Mouse (Mus musculus) CD8-positive naive resting alpha-beta T cell, adult 2 months (primary cell): Measurements from ENCODE around the gene Lsamp.
"Not testable (repeated sequence)": the region's sequence is repeated elsewhere in the genome, so short reads cannot be mapped to it uniquely, and the experiment has no call there.

Experiments
- DNase-seq, 2 experiments: peaks; one replicate each; pipeline ENCODE4 v3.0.0; 2022; ENCODE audit warnings: low read depth in 2 of 2, low spot score in 2 of 2

Lsamp gene

DNA sequence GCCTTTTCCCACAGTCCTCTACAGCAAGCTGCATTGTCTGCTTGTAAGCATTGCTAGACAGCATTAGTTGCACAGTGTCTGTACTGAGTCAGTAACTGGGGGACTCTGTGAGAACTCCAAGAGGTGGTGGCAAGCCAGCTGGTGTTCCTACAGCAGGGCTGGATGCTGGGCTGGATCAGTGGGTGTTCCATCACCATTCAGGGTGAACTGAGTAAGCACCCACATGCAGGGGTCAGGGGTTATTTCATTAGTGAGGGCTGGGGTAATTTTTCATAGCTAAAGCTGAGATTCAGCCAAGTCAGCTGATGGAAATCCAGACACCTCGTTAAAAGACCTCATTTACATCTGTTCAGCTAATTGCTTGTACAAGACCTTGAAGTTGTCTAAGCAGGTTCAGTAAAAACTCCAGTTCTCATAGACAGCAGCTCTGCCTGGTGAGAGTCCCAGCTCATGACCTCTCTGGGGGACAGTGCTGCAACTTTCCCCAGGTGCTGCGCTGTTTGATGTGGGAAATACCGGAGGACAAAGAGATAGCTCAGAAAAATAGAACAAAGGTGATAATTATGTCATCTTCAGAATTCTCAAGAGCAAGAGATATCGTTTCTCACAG lies 1928.5 kb downstream of the Lsamp start:
- DNase-seq: no peak

DNA sequence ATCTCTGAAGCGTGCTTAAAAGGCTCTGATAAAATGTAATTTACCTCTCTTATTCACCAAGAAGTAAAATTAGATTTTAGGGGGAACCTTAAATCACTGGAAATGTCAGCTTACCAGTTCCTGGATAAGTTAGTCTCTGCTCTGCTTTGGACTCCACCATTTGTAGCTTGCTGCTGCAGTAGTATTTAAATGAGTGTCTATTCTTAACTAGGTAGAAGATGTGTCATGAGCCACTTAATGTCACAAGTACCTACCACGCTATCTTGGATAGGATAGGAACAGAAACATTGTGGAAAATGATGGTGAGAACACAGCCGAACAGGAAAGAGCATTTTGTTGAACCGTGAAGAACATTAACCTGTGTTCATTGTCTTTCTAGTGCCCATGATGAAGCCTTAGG lies 1929.2 kb downstream of the Lsamp start:
- DNase-seq: no peak

DNA sequence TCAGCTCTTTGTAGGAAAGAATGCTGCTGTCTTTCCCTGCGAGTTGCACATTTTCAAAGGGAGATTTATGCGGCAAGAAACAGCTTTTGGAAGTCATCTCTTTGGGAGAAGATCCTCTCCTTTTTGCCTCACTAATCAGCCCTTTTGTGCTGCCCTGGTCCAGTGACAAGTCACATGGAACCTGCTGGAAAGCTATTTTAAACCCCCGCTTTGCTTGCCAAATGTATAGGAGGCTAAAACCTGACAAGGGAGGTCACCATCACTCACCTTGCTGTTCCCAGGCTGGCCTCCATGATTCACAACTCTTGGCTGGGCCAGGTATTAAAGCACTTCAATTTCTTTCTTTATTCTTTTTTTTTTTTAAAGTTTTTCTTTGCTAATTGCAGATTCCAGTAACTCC lies 1932.2 kb downstream of the Lsamp start:
- no peak for DNase-seq

DNA sequence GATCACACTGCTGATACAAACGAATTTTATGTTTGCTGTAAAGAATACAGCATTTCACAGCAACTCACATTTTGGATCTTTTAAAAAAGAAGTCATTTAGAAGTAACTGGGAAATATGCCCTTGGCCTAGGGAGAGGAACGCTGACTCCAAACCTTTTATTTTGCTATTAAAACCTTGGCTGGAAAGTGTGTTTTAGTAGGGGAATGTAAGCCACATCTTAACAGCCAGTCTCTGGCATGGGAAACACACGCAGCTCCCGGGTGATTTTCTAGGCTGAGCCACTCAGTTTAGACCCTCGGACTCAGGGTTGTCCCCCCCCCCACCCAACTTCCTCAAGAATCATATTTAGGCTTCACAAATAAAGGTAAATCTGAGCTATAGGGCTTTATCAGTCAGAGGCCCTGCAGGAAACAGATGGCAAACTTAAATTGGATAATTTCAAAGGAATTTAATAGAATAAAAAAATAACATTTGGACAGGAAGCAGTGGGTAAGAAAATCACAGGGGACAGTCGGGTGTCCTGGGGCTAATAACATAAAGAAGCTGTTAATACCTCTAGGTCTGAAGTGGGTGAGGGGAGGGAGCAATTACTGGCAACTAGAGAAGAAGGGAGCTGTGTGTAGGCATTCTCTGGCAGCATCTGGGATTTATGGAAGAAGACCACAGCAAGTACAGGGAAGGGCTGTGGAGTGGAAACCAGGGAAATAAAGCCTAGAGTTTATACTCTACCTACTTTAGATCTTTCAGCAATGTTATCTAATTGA lies 1933.1 kb downstream of the Lsamp start:
- no peak for DNase-seq

DNA sequence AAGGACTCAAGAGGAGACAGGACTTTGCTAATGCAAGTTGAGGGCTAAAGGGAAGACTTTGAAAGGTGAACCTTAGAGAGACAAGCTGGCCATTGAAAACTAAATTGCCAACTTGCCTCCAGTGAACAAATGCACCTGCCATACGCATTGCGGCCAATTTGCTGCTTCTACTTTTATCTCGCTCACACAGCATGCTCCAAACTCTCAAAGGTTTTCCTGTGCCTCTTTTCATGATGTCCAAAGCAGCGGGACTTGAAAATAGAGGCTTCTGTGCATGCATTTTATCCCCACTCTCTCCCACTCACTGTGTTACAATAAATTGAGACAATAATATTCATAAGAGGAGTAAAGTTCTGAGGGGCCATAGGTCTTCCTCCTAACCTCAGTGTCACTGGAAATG lies 1945.4 kb downstream of the Lsamp start:
- no peak for DNase-seq

DNA sequence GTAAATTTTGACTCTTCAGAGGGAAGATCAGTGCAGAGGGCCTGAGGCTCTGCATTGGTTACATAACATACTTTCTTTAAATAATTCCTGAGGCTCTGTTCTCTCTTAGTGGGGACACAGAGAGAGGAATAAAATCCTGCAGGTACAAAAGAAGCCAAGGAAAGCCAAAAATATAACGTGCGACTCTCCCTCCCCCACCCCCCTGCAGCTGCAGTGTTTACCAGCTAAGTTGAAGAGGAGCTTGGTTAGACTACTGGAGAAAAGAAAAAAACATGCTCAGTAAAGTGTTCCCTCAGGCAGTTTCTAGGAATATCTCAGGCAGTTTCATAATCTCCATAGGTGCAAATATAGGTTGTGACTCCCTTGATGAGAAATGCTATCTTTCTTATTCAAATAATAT lies 1951.5 kb downstream of the Lsamp start:
- no peak for DNase-seq

DNA sequence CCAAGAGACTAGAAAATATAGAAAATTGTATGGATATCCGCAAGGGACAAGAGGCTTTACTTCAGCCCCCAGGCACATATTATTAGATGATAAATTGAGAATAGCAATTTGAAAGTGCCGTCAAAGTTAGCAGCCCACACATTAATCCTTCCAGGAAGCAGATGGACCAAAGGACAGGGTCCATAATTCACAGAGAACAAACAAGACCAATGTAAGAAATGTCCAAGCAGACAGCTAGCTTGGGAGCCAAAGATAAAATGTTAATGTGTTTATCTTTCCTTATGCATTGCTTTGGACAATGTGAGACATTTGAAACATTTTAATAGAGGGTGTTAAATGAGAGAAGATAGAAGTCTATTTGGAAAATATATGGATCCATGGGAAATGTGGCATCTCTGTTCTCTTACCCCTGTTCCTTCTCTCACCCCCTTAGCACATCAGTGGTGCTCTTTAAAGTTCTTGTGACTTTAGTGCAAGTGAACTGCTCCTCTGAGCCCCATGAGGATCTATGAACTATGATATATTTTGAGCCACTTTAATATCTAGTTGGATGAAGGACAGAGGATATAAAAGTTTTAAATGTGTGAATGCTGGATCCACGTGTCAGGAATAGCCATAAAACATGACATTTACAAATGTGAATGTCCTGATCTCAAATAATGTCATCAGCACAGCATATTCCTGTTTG lies 1952.9 kb downstream of the Lsamp start:
- DNase-seq: no peak

DNA sequence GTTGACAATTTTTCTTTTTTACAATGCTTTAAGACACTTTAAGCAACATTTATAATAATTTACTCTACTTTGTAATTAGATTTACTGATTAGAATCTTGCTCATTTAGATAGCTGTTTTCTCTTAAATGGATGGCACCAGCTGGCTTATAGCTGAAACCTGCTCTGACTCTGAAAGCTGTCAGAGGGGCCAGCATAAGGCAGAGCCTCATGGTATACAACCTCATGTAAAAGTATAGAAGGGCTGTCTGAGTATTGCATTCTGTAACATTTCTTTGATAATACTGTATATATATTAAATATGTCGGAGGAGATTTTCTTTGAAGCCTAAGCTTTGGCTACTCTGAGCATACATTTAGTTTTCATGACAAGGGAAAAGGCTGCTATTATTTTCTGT lies 1953.4 kb downstream of the Lsamp start:
- no peak for DNase-seq

DNA sequence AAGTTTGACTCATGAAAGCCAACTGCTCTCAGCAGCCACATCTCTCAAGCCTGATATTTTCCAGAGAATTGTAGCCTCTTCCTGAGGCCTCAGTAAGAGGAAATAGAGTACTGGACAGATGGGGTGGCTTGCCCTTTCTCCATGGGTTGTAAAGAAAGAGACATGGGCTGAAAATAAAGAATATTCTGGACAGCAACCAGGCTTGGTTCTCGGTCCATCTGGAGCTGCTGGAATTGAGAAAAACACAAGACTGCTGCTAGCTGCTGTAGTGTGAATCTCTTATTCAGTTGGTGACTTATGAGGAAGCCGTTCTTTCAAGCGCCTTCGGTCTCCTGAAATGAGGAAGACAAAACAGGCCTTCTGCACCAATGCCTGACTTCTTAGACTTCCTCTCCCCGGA lies 1954.1 kb downstream of the Lsamp start:
- DNase-seq: no peak

DNA sequence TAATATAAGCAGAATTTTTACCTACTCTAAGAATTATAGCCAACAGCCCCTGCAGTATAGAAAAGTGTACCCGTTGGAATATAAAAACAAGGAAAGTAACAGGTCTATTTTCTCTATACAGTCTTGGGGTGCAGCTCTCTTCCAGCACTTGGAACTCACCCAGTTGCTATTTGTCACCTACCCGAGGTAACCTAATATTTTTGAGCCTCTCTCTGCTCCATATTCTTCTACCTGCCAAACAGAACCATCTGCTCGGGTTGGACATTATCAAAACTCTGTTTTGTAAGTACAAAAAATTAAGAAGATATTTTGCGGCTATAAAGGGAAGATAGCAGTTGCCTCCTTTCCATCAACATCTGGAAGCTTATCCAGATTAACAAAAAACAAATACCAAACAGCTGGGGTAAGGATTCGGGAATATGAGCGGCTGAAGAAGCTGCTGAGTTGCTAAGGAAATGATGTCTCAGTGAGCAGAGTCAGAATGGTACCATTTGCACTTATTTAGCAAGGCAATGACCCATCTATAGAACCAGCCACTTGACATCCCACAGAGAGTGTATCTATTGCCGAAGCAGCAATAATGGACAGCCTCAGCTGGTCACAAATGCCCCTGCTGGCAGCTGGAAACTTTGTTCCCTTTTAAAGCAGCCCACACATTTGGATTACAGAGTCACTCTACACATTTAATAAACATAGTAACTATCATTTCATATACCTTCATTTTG lies 1957.6 kb downstream of the Lsamp start:
- DNase-seq: no peak

DNA sequence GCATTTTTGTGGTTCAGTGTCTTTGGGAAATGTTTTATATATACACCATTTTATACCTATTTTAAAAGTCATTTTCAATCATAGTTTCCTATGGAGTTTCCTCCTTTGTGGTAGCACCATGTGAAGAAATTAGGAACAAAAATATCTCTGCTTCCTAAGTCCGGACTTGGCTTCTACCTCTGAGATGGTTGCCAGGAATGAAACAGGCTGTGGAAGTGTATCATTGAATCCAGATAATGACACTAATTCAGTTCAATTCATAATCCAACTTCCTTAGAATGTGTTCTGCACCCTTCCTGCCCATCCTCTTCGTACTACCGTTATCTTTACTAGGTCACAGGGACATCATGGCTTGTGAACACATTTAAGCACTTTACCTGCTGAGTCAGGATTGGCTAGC lies 1973.7 kb downstream of the Lsamp start:
- DNase-seq: no peak

DNA sequence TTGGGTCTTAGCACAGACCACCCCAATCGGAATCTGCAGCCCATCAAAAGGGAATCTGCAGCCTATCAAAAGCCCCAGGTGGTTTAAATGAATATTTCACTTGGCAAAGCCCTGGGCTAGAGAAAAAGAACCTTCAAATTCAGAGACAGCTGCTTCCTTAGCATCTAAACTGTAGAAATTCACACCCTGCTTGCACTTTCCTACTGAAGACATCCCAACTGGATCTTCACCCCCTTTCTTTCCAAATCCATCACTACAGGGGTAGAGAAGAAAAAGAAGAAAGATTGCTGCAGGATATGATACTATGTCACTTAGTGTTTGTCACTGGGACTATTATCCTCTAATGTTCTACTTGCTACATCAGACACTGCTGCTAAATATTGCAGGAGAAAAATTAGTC lies 1981.5 kb downstream of the Lsamp start:
- DNase-seq: no peak

DNA sequence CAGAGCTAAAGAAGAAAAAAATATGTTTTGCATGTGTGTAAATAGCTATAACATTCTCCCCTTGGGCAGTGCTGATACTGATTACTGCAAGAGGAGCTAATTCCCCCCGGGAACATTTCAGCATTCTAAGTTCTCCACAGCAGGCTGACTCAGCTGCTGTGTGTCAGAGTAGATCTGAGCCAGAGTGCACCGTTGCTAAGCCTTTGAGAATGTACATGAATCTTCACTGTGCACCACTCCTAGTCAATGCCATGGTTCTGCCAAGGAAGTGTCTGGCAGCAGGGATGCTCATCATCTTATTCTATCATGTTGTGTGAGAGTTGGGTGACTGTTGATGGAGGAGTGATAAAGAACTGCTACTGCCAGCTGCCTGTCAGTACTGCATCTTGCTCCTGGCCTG lies 1985.1 kb downstream of the Lsamp start:
- DNase-seq: no peak

DNA sequence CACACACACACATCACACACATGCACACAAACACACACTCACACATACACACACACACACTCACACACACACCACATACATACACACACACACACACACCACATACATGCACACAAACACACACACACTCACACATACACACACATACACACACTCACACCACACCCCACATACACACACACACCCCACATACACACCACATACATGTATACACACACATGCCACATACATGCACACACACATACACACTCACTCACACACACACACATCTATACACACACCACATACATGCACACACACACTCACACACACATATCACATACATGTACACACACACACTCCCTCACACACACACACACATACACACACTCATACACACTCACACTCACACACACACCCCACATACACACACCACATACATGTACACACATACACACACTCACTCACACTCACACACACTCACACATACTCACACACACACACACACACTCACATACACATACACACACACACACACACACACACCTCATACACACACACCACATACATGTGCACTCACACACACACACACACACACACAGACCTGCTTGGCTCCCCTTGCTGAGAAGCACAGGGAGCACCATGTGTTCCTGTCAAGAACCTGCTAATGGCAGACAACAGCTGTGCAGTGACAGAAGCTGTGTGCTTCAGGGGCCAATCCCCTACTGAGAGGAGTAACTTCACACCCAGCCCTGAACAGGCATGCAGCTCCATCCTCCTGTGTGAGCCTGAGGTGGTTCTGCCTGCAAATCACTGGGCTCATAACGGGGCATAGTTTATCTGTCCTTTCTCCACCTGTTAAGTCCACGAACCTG lies 1990.9 kb downstream of the Lsamp start:
- DNase-seq: no peak

DNA sequence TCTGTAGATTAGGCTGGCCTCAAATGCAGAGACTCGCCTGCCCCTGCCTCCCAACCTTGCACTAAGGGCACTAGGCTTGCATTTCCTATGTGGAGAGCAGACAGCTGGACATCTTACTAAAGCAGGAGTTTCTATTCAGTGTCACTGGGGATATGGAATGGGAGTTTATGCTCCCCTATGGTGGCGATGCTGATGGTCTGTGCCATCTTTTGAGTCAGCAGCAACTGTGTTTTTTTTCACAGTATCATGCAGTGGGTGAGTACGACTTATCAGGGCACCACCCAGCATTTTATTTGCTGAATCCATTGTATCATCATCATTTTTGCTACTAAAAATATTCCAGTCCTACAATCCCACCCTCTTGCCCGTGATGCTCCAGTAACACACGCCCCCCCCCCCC lies 1992.7 kb downstream of the Lsamp start:
- DNase-seq: no peak

DNA sequence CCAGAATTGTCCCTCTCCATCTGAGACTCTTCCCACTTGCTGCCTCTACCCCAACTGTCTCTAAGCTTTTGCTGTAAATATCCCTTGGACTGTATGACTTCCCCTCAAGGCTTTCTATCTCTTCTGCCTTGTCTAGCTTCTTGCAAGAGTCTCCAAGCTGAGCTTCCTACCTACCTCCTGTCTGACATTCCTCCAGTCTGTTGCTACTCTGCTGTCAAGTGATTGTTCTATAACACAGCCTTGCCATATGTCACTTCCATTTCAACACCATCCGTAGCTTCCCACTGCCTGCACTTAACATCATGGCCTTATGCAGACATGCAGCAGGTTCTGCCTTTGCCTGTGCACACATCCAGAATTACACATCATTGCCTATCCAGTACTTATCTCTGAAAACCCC lies 2012.8 kb downstream of the Lsamp start:
- DNase-seq: no peak

DNA sequence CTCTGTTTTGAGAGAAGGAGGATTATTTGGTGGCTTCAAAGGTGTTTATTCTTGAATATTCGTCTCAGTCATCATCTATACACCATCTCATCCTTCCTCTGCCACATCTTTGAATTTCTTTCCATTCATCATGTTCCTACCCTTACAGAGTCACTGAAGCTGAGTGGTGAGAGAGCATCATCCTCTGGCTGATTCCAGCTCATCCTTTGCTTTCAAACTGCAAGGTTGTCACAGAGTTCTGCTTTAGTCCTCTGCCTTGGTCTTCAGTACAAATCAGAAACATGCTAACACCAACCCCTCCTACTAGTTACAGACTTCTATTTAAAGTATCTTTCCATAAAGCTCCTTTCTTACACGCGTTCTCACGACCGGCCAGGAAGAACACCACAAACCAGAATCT lies 2018.8 kb downstream of the Lsamp start:
- no peak for DNase-seq

DNA sequence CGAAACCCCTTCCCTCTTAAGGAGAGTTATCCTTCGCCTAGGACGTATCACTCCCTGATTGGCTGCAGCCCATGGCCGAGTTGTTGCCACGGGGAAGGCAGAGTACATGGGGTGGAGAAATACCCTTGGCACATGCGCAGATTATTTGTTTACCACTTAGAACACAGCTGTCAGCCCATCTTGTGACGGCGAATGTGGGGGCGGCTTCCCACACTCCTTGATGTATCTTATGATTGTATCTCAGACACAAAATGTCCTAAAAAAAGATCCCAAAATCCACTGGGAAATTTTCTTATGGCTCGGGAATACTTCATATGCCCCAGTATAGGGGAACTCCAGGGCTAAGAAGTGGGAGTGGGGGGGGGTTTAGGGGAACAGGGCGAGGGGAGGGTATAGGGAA lies 2019.3 kb downstream of the Lsamp start:
- not testable (repeated sequence) for DNase-seq

DNA sequence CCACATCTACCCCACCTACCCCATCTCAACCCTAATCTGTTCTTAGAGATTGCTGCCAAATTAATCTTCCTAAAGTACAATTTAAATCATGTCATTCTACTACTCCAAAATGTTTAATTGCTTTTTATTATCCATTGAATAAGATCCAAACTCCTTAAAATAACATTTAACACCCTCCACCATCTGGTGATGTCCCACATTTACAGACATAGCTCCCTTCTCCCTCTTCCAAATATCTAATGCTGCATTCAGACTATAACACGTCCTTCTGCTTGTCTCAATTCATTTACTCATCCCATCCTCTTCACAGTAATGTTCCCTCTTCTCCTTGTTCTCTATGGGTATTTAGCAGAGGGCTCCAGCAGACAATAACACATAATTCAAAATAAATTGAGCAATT lies 2020.0 kb downstream of the Lsamp start:
- no peak for DNase-seq

DNA sequence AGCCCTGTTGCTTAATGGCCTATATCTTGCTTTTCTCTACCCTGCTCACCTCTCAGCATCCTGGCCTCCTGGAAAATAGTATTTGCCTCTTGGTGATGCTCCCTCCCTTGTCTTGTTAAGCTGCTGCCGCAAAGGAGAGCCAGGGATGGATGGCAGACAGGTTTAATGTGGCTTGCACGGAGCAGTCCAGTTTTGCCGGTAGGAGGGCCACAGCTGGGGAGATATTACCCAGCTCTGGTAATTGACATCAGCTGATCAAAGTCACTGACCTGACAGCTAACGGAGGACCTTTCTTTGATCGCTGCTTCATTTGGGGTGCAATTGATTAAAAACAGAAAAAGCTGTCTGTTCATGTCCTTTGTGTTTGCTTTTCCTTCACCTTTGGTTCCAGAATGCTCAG lies 2030.8 kb downstream of the Lsamp start:
- no peak for DNase-seq

DNA sequence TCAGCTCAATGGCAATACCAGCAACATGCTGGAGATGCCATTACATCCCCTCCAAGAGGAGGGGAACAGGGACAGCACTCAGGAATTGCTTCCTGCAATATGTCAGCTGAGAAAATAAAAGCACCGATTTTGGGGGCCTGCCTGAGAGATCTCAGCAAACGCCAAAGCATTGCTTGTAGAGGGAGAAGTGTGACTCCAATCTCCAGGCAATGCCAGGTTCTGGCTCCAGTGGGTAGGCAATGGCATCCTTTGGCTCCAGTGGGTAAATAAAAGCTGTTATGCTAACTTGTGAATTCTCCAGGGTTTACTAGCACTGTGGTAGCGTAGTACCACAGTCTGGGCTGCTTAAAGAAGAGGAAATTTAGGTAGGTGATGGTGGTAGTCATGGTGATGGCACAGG lies 2031.3 kb downstream of the Lsamp start:
- DNase-seq: no peak
